Mouse (Mus musculus) testis, adult 2 months (tissue): ENCODE measurements around the gene Trappc2l.

ENCODE experiments used
- CTCF ChIP-seq: fragments of 200-500 bp; IDR thresholded peaks from 2 replicates; pipeline ENCODE4 v1.5.1; 2012; ENCODE audit warnings: low read depth, mild to moderate bottlenecking, inconsistent platforms, low read length, moderate library complexity; ENCODE audit not compliant: control insufficient read depth, insufficient read depth, insufficient replicate concordance
- POLR2A ChIP-seq: fragments of 200-500 bp; IDR thresholded peaks from 2 replicates; pipeline ENCODE4 v1.6.1; 2012; ENCODE audit warnings: low read depth, mild to moderate bottlenecking, inconsistent platforms, low read length, moderate library complexity; ENCODE audit not compliant: control insufficient read depth

- TF ChIP-seq CTCF (no peak), POLR2A (no peak)
These were observed 41.4 kb upstream of the Trappc2l start for GRCm38 (mm10) chr8:122569996-122570395.
